Mouse (Mus musculus): ENCODE measurements around the gene Mapkapk3.

Mapkapk3 gene

GRCm38 (mm10) chr9:107289211-107290076 is at the start of gene Mapkapk3:
TSS of gene Mapkapk3 (minus strand) at chr9:107289877.
- DNase-seq, result peak; percentile 69

GRCm38 (mm10) chr9:107338172-107338883 is 48.7 kb upstream of the Mapkapk3 start, which contains the start of gene Hemk1:
TSS of gene Hemk1 (minus strand) at chr9:107338350.
- peak; percentile 76 for DNase-seq

GRCm38 (mm10) chr9:107336386-107336785 is 46.7 kb upstream of the Mapkapk3 start:
- peak; percentile 51 for DNase-seq

DNA sequence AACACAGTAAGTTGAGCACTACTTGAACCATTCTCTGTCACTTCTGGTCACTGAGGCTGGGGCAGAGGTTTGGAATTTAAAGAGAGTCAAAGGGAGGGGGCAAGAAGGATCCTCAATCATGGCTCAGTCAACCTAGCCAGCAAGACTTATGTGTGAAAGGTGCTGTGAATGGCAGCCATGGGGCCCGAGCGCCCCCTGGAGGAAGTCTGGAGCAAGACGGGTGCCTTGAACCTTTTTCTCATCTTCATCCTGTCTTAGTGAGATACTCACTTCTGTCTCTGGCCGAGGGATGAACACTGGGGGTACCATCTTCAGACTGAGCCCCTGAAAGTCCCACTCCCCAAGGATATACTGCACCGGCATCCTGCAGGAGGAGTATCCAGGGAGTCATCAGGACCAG is 46.2 kb upstream of the Mapkapk3 start:
- peak; percentile 75 for DNase-seq

- no peak for DNase-seq
These were observed 45.4 kb upstream of the Mapkapk3 start for GRCm38 (mm10) chr9:107335046-107335445.

GRCm38 (mm10) chr9:107334356-107334755 is 44.7 kb upstream of the Mapkapk3 start:
- no peak for DNase-seq

DNA sequence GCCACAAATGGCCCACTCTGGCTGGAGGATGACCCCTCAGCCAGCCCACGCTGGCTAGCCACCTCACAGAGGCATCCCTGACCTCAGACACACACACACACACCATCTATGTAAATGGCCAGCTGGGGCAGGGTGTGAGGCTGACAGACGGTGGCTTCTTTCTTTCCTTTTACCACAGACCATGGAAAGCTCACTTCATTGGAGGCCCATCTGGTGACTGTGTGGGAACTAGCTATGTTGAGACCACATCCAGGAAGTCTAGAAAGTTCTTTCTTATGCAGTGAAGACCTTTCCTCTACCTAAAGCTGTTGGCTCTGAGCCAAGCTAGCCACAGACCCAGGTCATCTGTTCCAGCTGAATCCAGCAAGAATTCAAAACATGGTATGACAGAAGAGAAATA is 44.0 kb upstream of the Mapkapk3 start:
- peak; percentile 25 for DNase-seq

GRCm38 (mm10) chr9:107330791-107331190 is 41.1 kb upstream of the Mapkapk3 start:
- DNase-seq, result no peak

DNA sequence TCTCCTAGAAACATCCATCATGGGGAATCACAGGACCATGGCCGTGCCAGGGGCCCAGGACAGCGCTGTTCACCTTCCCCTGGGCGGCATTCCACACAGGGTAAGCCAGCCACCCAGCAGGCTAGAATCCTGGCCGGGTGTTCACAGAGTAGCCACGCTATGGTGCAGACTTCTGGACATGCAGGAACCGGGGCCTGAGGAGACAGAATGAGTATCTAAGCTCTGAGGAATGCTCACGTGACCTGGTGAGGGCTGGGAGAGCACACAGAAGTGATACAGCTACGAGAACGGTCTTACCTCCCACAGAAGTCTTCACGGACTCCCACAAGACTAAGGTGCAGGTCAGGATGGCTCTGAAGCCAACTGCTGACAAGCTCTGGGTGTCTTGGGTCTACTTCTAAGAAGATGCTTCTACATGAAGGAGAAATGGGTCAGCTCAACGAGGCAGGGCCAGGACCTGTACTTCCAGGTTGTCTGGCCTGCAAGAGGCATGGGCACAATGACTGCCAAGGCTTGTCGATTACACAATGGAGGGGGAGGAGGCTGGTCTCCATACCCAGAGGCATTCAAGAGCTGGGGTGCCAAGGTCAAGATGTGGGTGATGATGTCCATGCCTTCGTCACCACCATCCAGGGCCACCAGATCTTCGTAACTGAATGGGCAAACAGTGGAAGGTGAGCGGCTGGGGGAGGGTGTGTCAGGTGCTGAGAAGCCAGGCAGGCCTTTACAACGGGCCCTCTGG is 38.4 kb upstream of the Mapkapk3 start:
- DNase-seq, result no peak

GRCm38 (mm10) chr9:107325904-107326303 is 36.2 kb upstream of the Mapkapk3 start:
- DNase-seq, result no peak

DNA sequence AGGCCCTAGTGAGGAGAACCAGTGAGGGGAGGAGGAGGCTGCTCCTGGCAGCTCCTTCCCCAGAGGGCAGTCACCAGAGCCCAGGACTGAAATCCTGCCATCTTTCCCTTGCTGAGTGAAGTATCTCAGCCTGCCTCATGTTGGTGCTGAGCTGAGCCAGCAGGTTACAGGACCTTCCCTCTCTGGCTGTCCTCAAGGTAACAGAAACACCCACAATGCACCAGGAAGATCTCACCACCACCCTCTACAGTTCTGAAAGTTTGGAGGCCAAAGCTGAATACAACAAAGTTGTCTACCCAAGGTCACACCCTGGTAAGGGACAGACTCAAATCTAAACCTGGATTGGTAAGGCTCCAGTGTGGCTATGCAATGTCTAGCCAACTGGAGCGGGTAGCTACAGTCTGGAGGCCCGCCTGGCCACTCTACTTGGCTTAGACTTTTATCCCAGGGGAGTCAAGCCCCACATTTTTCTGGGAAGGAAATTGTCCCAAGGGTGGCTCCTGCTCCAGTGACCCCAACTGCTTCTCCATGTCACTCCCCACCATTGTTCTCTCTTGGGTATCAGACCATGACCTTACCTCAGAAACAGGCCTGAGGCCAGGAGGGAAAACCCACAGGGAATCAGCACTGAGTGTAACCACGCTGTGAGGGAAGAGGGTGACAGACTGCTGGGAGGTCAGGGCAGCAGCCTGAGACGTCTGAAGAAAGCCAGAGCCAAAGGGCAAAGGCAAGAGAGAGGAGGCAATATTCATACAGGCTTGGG is 35.3 kb upstream of the Mapkapk3 start:
- peak; percentile 35 for DNase-seq

- DNase-seq, result peak; percentile 83
These were observed 33.9 kb upstream of the Mapkapk3 start for GRCm38 (mm10) chr9:107323558-107323957.

DNA sequence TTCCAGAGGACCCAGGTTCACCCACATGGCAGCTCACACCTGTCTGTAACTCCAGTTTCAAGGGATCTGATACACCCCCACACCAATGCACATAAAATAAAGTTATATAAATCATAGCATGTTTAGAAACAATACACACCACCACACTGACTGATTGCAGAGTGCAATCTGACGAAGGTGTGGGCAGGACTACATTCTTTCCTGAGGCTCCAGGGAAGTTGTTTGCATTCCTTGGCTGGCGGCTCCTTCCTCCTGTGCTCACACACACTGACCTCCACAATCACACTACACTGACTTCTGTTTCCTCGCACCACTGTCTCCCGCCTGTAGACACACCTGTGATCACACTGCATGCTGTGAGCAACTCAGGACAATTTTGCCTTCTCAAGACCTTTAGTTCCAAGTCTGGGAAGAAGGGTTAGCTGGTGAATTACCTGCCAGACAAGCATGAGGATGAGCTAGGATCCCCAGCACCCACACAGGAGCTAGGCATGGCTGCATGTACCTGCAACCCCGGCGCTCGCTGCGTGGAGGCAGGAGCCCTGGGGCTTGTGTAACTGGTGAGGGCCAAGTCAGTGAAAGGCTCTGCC is 32.9 kb upstream of the Mapkapk3 start:
- no peak for DNase-seq

DNA sequence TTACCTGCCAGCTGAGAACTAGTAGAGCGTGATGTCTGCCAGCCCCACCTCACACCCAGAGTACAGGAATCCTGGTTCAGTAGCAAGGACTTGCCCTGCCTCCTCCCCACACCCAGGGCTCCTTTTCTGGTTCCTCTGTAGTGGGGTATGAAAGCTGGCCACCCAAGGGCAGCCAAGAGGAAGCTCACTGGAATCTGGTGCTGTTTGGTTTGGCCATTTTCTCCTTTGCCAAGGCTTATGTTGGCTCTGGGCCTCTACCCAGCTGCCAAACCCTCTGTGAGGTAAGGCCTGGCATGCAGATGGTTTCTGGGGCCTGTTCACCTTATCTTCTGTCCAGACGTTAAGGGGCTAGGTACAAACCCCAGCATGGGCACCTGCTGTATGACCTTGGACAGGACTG is 26.1 kb upstream of the Mapkapk3 start:
- no peak for DNase-seq

GRCm38 (mm10) chr9:107313926-107314325 is 24.2 kb upstream of the Mapkapk3 start:
- DNase-seq, result no peak

- no peak for DNase-seq
These were observed 23.3 kb upstream of the Mapkapk3 start for GRCm38 (mm10) chr9:107312811-107313584.

DNA sequence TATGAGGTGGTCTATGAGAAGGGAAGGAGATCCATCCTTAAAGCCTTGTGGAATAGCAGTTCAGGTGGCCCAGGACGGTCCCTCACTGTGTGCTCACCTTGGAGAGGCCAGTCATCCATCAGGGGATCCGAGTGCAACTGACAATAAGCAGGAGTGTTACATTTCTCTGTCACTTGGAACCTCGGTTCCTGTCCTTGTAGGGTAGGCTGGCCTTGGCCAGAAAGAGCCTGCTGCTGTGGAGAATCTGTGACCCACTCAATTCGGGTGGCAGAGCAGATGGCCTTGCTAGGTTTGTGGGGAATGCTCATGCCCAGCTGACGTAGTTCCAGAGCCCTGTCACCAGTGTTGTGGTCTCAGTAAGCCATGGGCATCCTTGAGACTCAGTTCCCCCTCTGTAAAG is 19.9 kb upstream of the Mapkapk3 start:
- no peak for DNase-seq

DNA sequence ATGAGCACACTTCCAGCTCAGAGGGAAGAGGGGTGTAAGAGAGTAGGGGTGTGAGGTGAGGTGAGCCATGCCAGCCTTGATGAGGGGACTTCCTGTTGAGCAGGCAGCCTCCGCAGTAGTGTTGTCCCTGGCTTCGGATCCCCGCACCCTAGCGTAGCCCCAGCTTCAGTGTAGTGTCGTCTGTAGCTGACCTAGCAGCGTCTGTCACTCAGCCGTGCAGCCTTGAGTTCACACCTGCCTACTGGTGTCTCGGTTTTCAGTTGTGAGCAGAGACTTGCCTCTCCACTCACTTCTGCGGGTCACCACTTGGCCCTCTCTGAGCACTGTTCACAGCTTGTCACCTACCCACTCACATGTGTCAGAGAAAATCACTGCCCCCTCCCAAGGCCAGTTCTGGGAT is 19.5 kb upstream of the Mapkapk3 start:
- no peak for DNase-seq

DNA sequence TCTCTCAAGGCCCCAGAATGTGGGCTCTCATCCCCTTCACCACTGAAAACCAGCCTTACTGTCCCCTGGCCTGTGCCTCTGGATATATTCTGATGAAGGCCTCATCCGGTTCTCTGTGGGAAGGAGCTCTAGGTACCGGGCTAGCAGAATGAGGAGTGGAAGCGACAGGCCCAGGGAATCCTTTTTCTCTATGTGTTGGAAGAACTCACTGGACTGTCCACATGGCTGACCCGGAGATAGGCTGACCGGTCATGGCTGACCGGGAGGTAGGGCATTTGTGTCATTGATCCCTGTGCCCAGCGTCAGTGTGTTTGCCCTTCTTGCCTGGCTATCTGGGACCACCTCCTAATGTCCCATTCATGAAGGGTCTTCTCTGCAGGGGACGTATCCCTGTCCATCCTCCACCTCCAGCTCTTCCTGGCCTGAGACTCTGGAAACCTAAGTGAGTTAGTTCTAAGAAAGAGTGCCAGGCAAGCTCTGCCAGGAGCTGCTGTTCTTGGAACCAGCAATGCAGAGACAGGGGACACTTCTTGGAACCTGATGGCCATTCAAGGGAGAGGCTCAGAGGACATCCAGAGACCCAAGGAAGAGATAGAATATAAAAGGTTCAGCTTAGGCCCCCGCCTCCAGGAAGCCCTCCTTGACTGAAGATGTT is 18.8 kb upstream of the Mapkapk3 start:
- no peak for DNase-seq

DNA sequence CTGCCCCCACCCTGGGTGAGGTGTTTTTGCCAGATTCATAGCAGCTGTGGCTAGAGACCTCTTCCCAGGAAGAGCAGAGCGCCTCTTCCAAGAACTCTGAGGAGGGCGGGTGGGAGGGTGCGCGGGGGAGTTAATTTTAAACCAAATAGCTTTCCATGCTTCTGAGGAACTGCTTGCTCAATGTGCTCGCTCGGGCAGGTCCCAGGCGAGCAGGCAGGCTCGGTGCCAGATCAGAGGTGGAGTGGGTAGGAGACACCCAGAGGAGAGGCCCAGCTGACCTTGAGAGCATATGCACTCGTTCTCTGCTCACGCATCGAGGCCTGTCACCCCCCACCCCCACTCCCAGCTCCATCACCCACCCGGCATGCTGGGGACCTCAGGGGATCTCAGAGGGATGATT is 18.2 kb upstream of the Mapkapk3 start:
- no peak for DNase-seq

Data from cerebellum, adult 11-12 months (tissue).